Mouse (Mus musculus) ES-Bruce4 (cell line): ENCODE measurements around the gene Ptprg.

ENCODE experiments used
- CTCF ChIP-seq: IDR thresholded peaks from one replicate; pipeline ENCODE4 v1.8.1; 2011; ENCODE audit warnings: low read depth, low read length
- POLR2A ChIP-seq: IDR thresholded peaks from one replicate; pipeline ENCODE4 v1.8.1; 2011; ENCODE audit warnings: low read length; ENCODE audit not compliant: insufficient read depth

GRCm38 (mm10) chr14:11620962-11621568 lies 67.7 kb downstream of the Ptprg start:
- TF ChIP-seq POLR2A (no peak), CTCF (no peak)
